Mouse (Mus musculus) urinary bladder, postnatal 36 days (tissue): Measurements from ENCODE around the gene Slc39a2.

Experiments
- DNase-seq, 2 experiments: peaks; one replicate each; pipeline ENCODE4 v3.0.0; 2022; ENCODE audit warnings: low spot score in 2 of 2, mixed read lengths in 1 of 2

Gene Slc39a2

GRCm38 (mm10) chr14:51932092-51933020 is 39.7 kb downstream of the Slc39a2 start:
- DNase-seq, result no peak

DNA sequence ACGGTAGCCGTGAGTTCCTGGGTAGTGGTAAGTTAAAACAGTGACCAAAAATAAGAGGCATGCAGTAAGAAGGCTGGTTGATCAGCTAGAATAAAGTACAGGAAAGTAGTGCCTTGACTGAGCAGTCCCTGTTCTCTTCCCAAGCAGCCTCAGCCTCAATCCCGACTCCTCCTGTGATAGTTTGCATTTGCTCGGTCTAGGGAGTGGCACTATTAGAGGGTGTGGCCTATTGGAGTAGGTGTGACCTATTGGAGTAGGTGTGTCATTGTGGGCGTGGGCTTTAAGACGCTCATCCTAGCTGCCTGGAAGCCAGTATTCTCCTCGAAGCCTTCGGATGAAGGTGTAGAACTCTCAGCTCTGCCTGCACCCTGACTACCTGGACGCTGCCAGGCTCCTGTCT is 46.3 kb downstream of the Slc39a2 start:
- no peak for DNase-seq

- DNase-seq, result peak; percentile 35 to 49
These were observed 48.4 kb downstream of the Slc39a2 start for GRCm38 (mm10) chr14:51940944-51941560.

DNA sequence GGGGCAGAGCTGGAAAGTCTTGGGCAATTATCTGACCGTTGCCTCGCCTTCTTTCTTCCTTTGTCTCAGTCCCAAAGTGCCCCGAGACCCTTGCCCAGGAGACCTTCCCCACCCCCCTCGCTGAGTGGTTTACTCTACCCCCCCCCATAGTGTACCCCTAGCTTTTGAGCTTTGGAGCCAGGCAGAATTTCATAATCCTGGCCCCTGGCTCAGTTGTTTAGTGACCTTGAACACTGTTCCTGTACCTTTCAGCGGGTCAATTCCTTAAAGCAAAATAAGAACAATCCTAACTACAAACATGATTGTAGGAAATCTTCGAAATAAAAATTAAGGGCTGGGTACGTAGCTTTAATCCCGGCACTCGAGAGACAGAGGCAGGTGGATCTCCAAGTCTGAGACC is 48.9 kb downstream of the Slc39a2 start:
- no peak for DNase-seq

- DNase-seq, result no peak
These were observed 49.5 kb downstream of the Slc39a2 start for GRCm38 (mm10) chr14:51942236-51942635.

DNA sequence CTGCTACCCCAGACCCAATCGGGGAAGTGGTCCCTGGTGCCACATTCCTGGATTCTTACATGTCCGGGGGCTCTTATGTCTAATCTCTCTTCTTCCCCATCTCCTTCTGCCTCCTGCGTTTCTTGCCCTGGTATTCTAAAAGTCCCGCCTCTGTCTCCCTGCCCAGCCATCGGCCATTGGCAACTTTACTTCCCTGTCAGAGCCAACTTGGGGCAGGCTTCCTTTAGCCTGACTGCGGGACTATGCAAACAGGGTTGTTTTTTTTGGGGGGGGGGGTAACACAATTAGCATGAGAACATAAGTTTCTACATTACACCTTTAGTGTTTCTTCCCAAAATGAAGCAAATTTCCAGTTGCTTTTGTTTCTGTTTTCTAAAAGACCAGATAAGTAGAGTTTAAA is 50.6 kb downstream of the Slc39a2 start:
- DNase-seq, result no peak
